Mouse (Mus musculus) embryonic facial prominence, embryonic 14.5 days (tissue): ENCODE measurements around the gene Ncf4. TPM values are rescaled to one million over a fixed set of nuclear protein-coding genes. Genes with fewer than 3 reads are reported as not detected.
A peak's percentile ranks its signal among the peaks of the same experiment; 100 is the strongest.

Experiments used
- ATAC-seq: fragments of 200-750 bp; cut with Nextera tagmentation; 2 replicates; pipeline ENCODE4 v1.8.0; 2017; ENCODE audit warnings: low read depth, moderate number of reproducible peaks, moderate TSS enrichment
- DNase-seq: peaks from one replicate; pipeline ENCODE4 v3.0.0-alpha.2; 2015; ENCODE audit warnings: low spot score
- H3K27ac ChIP-seq: fragments of 300-500 bp; sonication (generic); replicated peaks from 2 replicates; pipeline ENCODE4 v1.5.1; 2014; ENCODE audit warnings: low read depth, mild to moderate bottlenecking, low read length, moderate library complexity
- H3K27me3 ChIP-seq: fragments of 300-500 bp; sonication (generic); replicated peaks from 2 replicates; pipeline ENCODE4 v1.6.1; 2014; ENCODE audit warnings: low read length; ENCODE audit not compliant: control insufficient read depth, insufficient read depth
- H3K36me3 ChIP-seq: fragments of 300-500 bp; sonication (generic); 2 replicates; pipeline ENCODE4 v1.6.1; 2014; ENCODE audit warnings: low read length, mixed read lengths; ENCODE audit not compliant: control insufficient read depth, insufficient read depth
- H3K4me1 ChIP-seq: fragments of 300-500 bp; sonication (generic); 2 replicates; pipeline ENCODE4 v1.6.1; 2014; ENCODE audit warnings: antibody characterized with exemption, low read length; ENCODE audit not compliant: control insufficient read depth, insufficient read depth
- H3K4me2 ChIP-seq: fragments of 300-500 bp; sonication (generic); 2 replicates; pipeline ENCODE4 v1.6.1; 2014; ENCODE audit warnings: low read depth, mild to moderate bottlenecking, low read length, moderate library complexity, mixed read lengths
- H3K4me3 ChIP-seq: fragments of 300-500 bp; sonication (generic); 2 replicates; pipeline ENCODE4 v1.5.1; 2014; ENCODE audit warnings: low read depth, mild to moderate bottlenecking, low read length
- H3K9ac ChIP-seq: fragments of 300-500 bp; sonication (generic); 2 replicates; pipeline ENCODE4 v1.6.1; 2014; ENCODE audit warnings: low read depth, mild to moderate bottlenecking, low read length, moderate library complexity, mixed read lengths
- H3K9me3 ChIP-seq: fragments of 300-500 bp; sonication (generic); 2 replicates; pipeline ENCODE4 v1.6.1; 2016; ENCODE audit warnings: low read length; ENCODE audit not compliant: control insufficient read depth
- WGBS: fragments of 180-500 bp; shearing (Covaris S2); extraction: QIAGEN DNeasy Blood & Tissue Kit; methylation state at CpG from one replicate; pipeline ENCODE4 v1.1.7; 2014; 5-methylcytosine and 5-hydroxymethylcytosine counted together
- polyA plus RNA-seq: library from polyadenylated mRNA; unstranded; fragments of >200 nt; fragmentation: Nextera tagmentation; extraction: Ambion mirVana; gene quantifications from 2 replicates; pipeline ENCODE4 v1.2.1, GENCODE M21; 2014

The Ncf4 gene
- polyA plus RNA-seq, 1 experiment from 2014 or later, result 7.0 TPM

- ATAC-seq (no peak), DNase-seq (no peak)
These were observed 16.8 kb upstream of the Ncf4 start for GRCm38 (mm10) chr15:78227816-78228215.

GRCm38 (mm10) chr15:78231346-78232331 is 13.0 kb upstream of the Ncf4 start:
- H3K4me2 ChIP-seq, result peak overlapping the region; percentile 39

More at GRCm38 (mm10) chr15:78227816-78228215, 16.8 kb upstream of the Ncf4 start:
- Histone ChIP-seq H3K9ac (no peak overlapping the region), H3K4me1 (no peaks in the 10 kb centered on the region; the same call in 1 of the 2 replicates), H3K4me3 (no peak overlapping the region), H3K27ac (no peak overlapping the region), H3K4me2 (no peak overlapping the region), H3K27me3 (no peaks in the 10 kb centered on the region), H3K36me3 (no peaks in the 10 kb centered on the region), H3K9me3 (no peaks in the 10 kb centered on the region)
- 84% methylated on average over 12 of the region's 12 CpGs for WGBS

GRCm38 (mm10) chr15:78234823-78235509 is 9.6 kb upstream of the Ncf4 start:
- no peaks in the 10 kb centered on the region for H3K36me3 ChIP-seq
- H3K4me2 ChIP-seq, result no peak overlapping the region
- no peak for DNase-seq
- no peaks in the 10 kb centered on the region; the same call in 1 of the 2 replicates for H3K4me1 ChIP-seq
- no peaks in the 10 kb centered on the region for H3K27me3 ChIP-seq
- WGBS, result 72% methylated on average over 5 of the region's 5 CpGs
- no peak for ATAC-seq
- H3K9me3 ChIP-seq, result no peaks in the 10 kb centered on the region
- no peak overlapping the region for H3K4me3 ChIP-seq
- H3K9ac ChIP-seq, result no peak overlapping the region
- H3K27ac ChIP-seq, result no peak overlapping the region

More at GRCm38 (mm10) chr15:78231346-78232331, 13.0 kb upstream of the Ncf4 start:
- 11% methylated on average over 13 of the region's 13 CpGs for whole genome bisulfite sequencing
- Histone ChIP-seq H3K4me3 (no peak overlapping the region), H3K36me3 (no peaks in the 10 kb centered on the region), H3K4me1 (no peaks in the 10 kb centered on the region; the same call in 1 of the 2 replicates), H3K9ac (no peak overlapping the region), H3K27me3 (no peaks in the 10 kb centered on the region), H3K9me3 (no peaks in the 10 kb centered on the region), H3K27ac (no peak overlapping the region)
- ATAC-seq, result no peak
- peak; percentile 45 for DNase-seq

GRCm38 (mm10) chr15:78239453-78239852 is 5.1 kb upstream of the Ncf4 start:
- Histone ChIP-seq H3K27me3 (no peaks in the 10 kb centered on the region), H3K9ac (no peak overlapping the region), H3K9me3 (no peaks in the 10 kb centered on the region), H3K4me3 (no peak overlapping the region), H3K4me1 (no peaks in the 10 kb centered on the region; the same call in 1 of the 2 replicates), H3K36me3 (no peaks in the 10 kb centered on the region), H3K27ac (no peak overlapping the region), H3K4me2 (no peak overlapping the region)
- DNase-seq (peak; percentile 66), ATAC-seq (no peak)
- 25% methylated on average over 10 of the region's 10 CpGs for WGBS

- Histone ChIP-seq H3K9ac (no peak overlapping the region), H3K4me2 (no peak overlapping the region), H3K9me3 (no peaks in the 10 kb centered on the region), H3K4me1 (no peaks in the 10 kb centered on the region; the same call in 1 of the 2 replicates), H3K36me3 (no peaks in the 10 kb centered on the region), H3K27me3 (no peaks in the 10 kb centered on the region), H3K27ac (no peak overlapping the region), H3K4me3 (no peak overlapping the region)
- ATAC-seq (no peak), DNase-seq (no peak)
- WGBS, result 71% methylated on average over 14 of the region's 14 CpGs
These were observed 4.5 kb upstream of the Ncf4 start for GRCm38 (mm10) chr15:78239956-78240617.

GRCm38 (mm10) chr15:78241335-78241734 is 3.3 kb upstream of the Ncf4 start:
- Histone ChIP-seq H3K4me3 (no peak overlapping the region), H3K9ac (no peak overlapping the region), H3K27ac (no peak overlapping the region), H3K9me3 (no peaks in the 10 kb centered on the region), H3K4me1 (no peaks in the 10 kb centered on the region; the same call in 1 of the 2 replicates), H3K36me3 (no peaks in the 10 kb centered on the region), H3K27me3 (no peaks in the 10 kb centered on the region), H3K4me2 (no peak overlapping the region)
- 30% methylated on average over 11 of the region's 11 CpGs for WGBS
- peak; percentile 16 for DNase-seq
- ATAC-seq, result no peak

DNA sequence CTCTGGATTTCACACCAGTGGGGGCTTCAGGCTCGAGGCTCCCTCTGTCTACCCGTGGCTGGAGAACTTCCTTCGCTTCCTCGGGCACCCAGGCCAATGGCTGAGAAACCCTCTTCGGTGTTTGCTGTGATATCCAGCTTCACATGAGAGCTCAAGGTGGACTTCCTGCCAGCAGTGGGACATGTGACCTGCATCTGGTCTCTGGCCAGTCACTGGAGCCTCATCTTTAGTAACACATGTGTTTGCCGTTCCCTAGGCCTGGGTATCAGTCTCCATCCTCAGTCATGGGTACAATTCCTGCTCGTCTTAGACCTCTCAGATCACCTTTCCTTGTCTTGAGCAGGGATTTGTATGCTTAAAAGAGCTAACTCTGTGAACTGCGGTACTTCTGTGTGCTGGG is 1.5 kb upstream of the Ncf4 start:
- ATAC-seq (no peak), DNase-seq (no peak)
- Histone ChIP-seq H3K36me3 (no peaks in the 10 kb centered on the region), H3K4me3 (no peak overlapping the region), H3K4me1 (no peaks in the 10 kb centered on the region; the same call in 1 of the 2 replicates), H3K4me2 (no peak overlapping the region), H3K9ac (no peak overlapping the region), H3K27ac (no peak overlapping the region), H3K9me3 (no peaks in the 10 kb centered on the region), H3K27me3 (no peaks in the 10 kb centered on the region)
- WGBS, result 79% methylated on average over 8 of the region's 8 CpGs

GRCm38 (mm10) chr15:78243774-78244173 is 827 bp upstream of the Ncf4 start:
- Histone ChIP-seq H3K36me3 (no peaks in the 10 kb centered on the region), H3K9me3 (no peaks in the 10 kb centered on the region), H3K4me2 (no peak overlapping the region), H3K4me3 (no peak overlapping the region), H3K4me1 (no peaks in the 10 kb centered on the region; the same call in 1 of the 2 replicates), H3K9ac (no peak overlapping the region), H3K27me3 (no peaks in the 10 kb centered on the region), H3K27ac (no peak overlapping the region)
- WGBS, result 56% methylated on average over 6 of the region's 6 CpGs
- peak; percentile 34 for DNase-seq
- no peak for ATAC-seq
